Mouse (Mus musculus): ENCODE data around the gene Sh3rf1. TPM values are rescaled to one million over a fixed set of nuclear protein-coding genes. Genes with fewer than 3 reads are reported as not detected.

Sh3rf1 gene
- total RNA-seq, 2 experiments from 2014 or later = 10.6 to 12.3 TPM

Other genes starting within 250 kb of the Sh3rf1 start
- 10 to 100 TPM; 18.6 to 20.0 TPM for gene Clcn3, start 240.6 kb upstream of the Sh3rf1 start, total RNA-seq (2021)
- gene Nek1, start 230.7 kb upstream of the Sh3rf1 start, total RNA-seq (2021) = 10 to 100 TPM in 1 of 2 experiments, 1 to 10 TPM in 1; 9.7 to 10.3 TPM

All from gastrocnemius, postnatal 4 days (tissue).